ENCODE assay signal across 7 mouse cellular contexts in genomic region chr2:25264851-25265250, GRCm38 (mm10). TPM values are rescaled to one million over a fixed set of nuclear protein-coding genes. Genes with fewer than 3 reads are reported as not detected.
DNase-seq lines count a peak whose midpoint lies in the region; ATAC-seq and TF ChIP-seq lines count a peak whose summit lies in the region.

No protein-coding gene starts in this region.

- in situ Hi-C loops in Patski (cut with MboI; ENCODE audit: low pct_unique_long_range_greater_than_20kb), result no loop called here

- POLR2A ChIA-PET in Patski (lab: Charles Lee), result interaction anchor here (0.6 to 4.3 kb wide), 5 partner anchors 7 to 290 kb away, joined by 4 to 34 read pairs (median 8); partner anchors contain the start of genes Anapc2, Ssna1, Tmem203 and Tubb4b

- H3K4me2 ChIP-seq in hindbrain, embryonic 13.5 days, result peak overlapping the region; percentile 99
- H3K4me2 ChIP-seq in liver, embryonic 15.5 days, result peak overlapping the region; percentile 100

- no peaks in the 10 kb centered on the region for H3K9me3 ChIP-seq in ES-Bruce4 (replicated peaks; ENCODE audit: control insufficient read depth, insufficient read depth, low read length, poor library complexity, severe bottlenecking)
- H3K9me3 ChIP-seq in hindbrain, embryonic 13.5 days, result no peaks in the 10 kb centered on the region
- H3K9me3 ChIP-seq in liver, embryonic 15.5 days (replicated peaks), result no peaks in the 10 kb centered on the region

- DNase-seq in Patski (ENCODE audit: low read depth, low spot score), result peak; percentile 91
- DNase-seq in urinary bladder, adult 2 months (ENCODE audit: low spot score), result no peak
- DNase-seq in thymus, postnatal 25 days, result no peak

- 0 out of 2 replicates have a peak, but pooled peaks cover 4% of the 10 kb centered on the region for H3K36me3 ChIP-seq in ES-Bruce4 (ENCODE audit: control insufficient read depth, insufficient read depth, low read length, poor library complexity, severe bottlenecking)
- H3K36me3 ChIP-seq in hindbrain, embryonic 13.5 days, result peaks cover 20% of the 10 kb centered on the region
- H3K36me3 ChIP-seq in liver, embryonic 15.5 days (replicated peaks), result peaks cover 23% of the 10 kb centered on the region

- H3K9ac ChIP-seq in ES-Bruce4 (ENCODE audit: low read depth, poor library complexity, severe bottlenecking), result no peak overlapping the region
- peak overlapping the region; percentile 85 for H3K9ac ChIP-seq in hindbrain, embryonic 13.5 days
- no peak overlapping the region for H3K9ac ChIP-seq in liver, embryonic 15.5 days

- H3K27me3 ChIP-seq in ES-Bruce4 (ENCODE audit: control insufficient read depth, insufficient read depth, low read length, poor library complexity, severe bottlenecking), result no peaks in the 10 kb centered on the region
- H3K27me3 ChIP-seq in Patski, result no peaks in the 10 kb centered on the region
- H3K27me3 ChIP-seq in hindbrain, embryonic 13.5 days, result peaks cover 18% of the 10 kb centered on the region
- H3K27me3 ChIP-seq in liver, embryonic 15.5 days, result 0 out of 2 replicates have a peak, but pooled peaks cover 3% of the 10 kb centered on the region

- TF ChIP-seq CTCF in ES-Bruce4 (IDR thresholded peaks at IDR 0.05; ENCODE audit: low read depth, low read length) (no peak), Patski (IDR thresholded peaks at IDR 0.05) (no peak)

- no peak for TF ChIP-seq POLR2A in ES-Bruce4 (IDR thresholded peaks at IDR 0.05; ENCODE audit: insufficient read depth, low read length)

- CTCF ChIA-PET in Patski (lab: Charles Lee), result interaction anchor here (1.4 to 1.7 kb wide), 2 partner anchors 36 to 38 kb away, joined by 3 to 5 read pairs; no protein-coding TSS in a partner anchor

- peaks cover 5% of the 10 kb centered on the region for H3K4me1 ChIP-seq in ES-Bruce4 (ENCODE audit: control insufficient read depth, insufficient read depth, low read length)
- H3K4me1 ChIP-seq in hindbrain, embryonic 13.5 days (replicated peaks), result peaks cover 60% of the 10 kb centered on the region
- H3K4me1 ChIP-seq in liver, embryonic 15.5 days (replicated peaks), result peaks cover 71% of the 10 kb centered on the region

- TF ChIP-seq EP300 in ES-Bruce4 (IDR thresholded peaks at IDR 0.05; ENCODE audit: insufficient read depth, low read depth, low read length), result 0 out of 2 replicates have a peak, but pooled peaks have one; percentile 18

- no peak overlapping the region for H3K27ac ChIP-seq in ES-Bruce4 (ENCODE audit: insufficient read depth, low read length)
- no peak overlapping the region for H3K27ac ChIP-seq in hindbrain, embryonic 13.5 days
- H3K27ac ChIP-seq in liver, embryonic 15.5 days (replicated peaks), result no peak overlapping the region

- peak; percentile 24 for ATAC-seq in Patski
- no peak for ATAC-seq in hindbrain, embryonic 13.5 days (ENCODE audit: low FRiP score)
- no peak for ATAC-seq in liver, embryonic 15.5 days (ENCODE audit: insufficient read depth)
- no peak for ATAC-seq in granulocyte monocyte progenitor cell, adult 5-6 weeks (replicated peaks; ENCODE audit: poor library complexity, severe bottlenecking)

- H3K4me3 ChIP-seq in ES-Bruce4 (ENCODE audit: low read depth, low read length), result no peak overlapping the region
- H3K4me3 ChIP-seq in hindbrain, embryonic 13.5 days, result peak overlapping the region; percentile 79
- H3K4me3 ChIP-seq in liver, embryonic 15.5 days (replicated peaks), result no peak overlapping the region

- 67% methylated on average over 3 of the region's 3 CpGs for WGBS in hindbrain, embryonic 13.5 days
- WGBS in liver, embryonic 15.5 days (ENCODE audit: insufficient replicate concordance), result 64% methylated on average over 3 of the region's 3 CpGs

RNA-seq across cellular contexts. Expression of gene Tprn, which starts 2.4 kb away (rescaled TPM):
- 12.3 and 16.9 TPM in 2 replicates for polyA plus RNA-seq in ES-Bruce4 (2011; ENCODE audit: insufficient read depth, insufficient read length, low read depth, missing spikeins)
- polyA plus RNA-seq in Patski (2021), result 110 TPM
- polyA plus RNA-seq in hindbrain, embryonic 13.5 days (2015; fragmentation: Nextera tagmentation; extraction: Ambion mirVana), result 16.2 and 17.6 TPM in 2 replicates
- 3.9 and 5.4 TPM in 2 replicates for polyA plus RNA-seq in liver, embryonic 15.5 days (2015; fragmentation: Nextera tagmentation; extraction: Ambion mirVana)
- polyA plus RNA-seq in urinary bladder, adult 2 months (2012; rRNA removed), result 8.0 and 13.6 TPM in 2 replicates
- 15.0 and 17.2 TPM in 2 replicates for total RNA-seq in granulocyte monocyte progenitor cell, adult 5-6 weeks (2014; fragmentation: Nextera tagmentation)
- 7.1 and 8.7 TPM in 2 replicates for total RNA-seq in granulocyte monocyte progenitor cell, adult 5-6 weeks (2017)

RNA-seq across cellular contexts. Expression of gene Ssna1, which starts 7.4 kb away (rescaled TPM):
- polyA plus RNA-seq in ES-Bruce4 (2011; ENCODE audit: insufficient read depth, insufficient read length, low read depth, missing spikeins), result 47.4 and 49.1 TPM in 2 replicates
- 75.4 TPM for polyA plus RNA-seq in Patski (2021)
- 189 and 199 TPM in 2 replicates for polyA plus RNA-seq in hindbrain, embryonic 13.5 days (2015; fragmentation: Nextera tagmentation; extraction: Ambion mirVana)
- polyA plus RNA-seq in liver, embryonic 15.5 days (2015; fragmentation: Nextera tagmentation; extraction: Ambion mirVana), result 116 and 124 TPM in 2 replicates
- 58.8 and 84.8 TPM in 2 replicates for polyA plus RNA-seq in urinary bladder, adult 2 months (2012; rRNA removed)
- total RNA-seq in granulocyte monocyte progenitor cell, adult 5-6 weeks (2014; fragmentation: Nextera tagmentation), result 120 TPM in 2 replicates
- total RNA-seq in granulocyte monocyte progenitor cell, adult 5-6 weeks (2017), result 52.7 and 84.1 TPM in 2 replicates

RNA-seq across cellular contexts. Expression of gene Anapc2, which starts 7.4 kb away (rescaled TPM):
- 72.4 and 76.0 TPM in 2 replicates for polyA plus RNA-seq in ES-Bruce4 (2011; ENCODE audit: insufficient read depth, insufficient read length, low read depth, missing spikeins)
- 99.7 TPM for polyA plus RNA-seq in Patski (2021)
- 143 TPM in 2 replicates for polyA plus RNA-seq in hindbrain, embryonic 13.5 days (2015; fragmentation: Nextera tagmentation; extraction: Ambion mirVana)
- 41.7 and 45.0 TPM in 2 replicates for polyA plus RNA-seq in liver, embryonic 15.5 days (2015; fragmentation: Nextera tagmentation; extraction: Ambion mirVana)
- polyA plus RNA-seq in urinary bladder, adult 2 months (2012; rRNA removed), result 84.5 and 88.3 TPM in 2 replicates
- total RNA-seq in granulocyte monocyte progenitor cell, adult 5-6 weeks (2014; fragmentation: Nextera tagmentation), result 34.7 and 46.0 TPM in 2 replicates
- 17.8 and 35.7 TPM in 2 replicates for total RNA-seq in granulocyte monocyte progenitor cell, adult 5-6 weeks (2017)

RNA-seq across cellular contexts. Expression of gene Tmem203, which starts 9.6 kb away (rescaled TPM):
- 7.6 and 7.7 TPM in 2 replicates for polyA plus RNA-seq in ES-Bruce4 (2011; ENCODE audit: insufficient read depth, insufficient read length, low read depth, missing spikeins)
- polyA plus RNA-seq in Patski (2021), result 26.3 TPM
- 18.6 and 20.9 TPM in 2 replicates for polyA plus RNA-seq in hindbrain, embryonic 13.5 days (2015; fragmentation: Nextera tagmentation; extraction: Ambion mirVana)
- polyA plus RNA-seq in liver, embryonic 15.5 days (2015; fragmentation: Nextera tagmentation; extraction: Ambion mirVana), result 11.9 and 12.5 TPM in 2 replicates
- polyA plus RNA-seq in urinary bladder, adult 2 months (2012; rRNA removed), result 30.7 and 34.2 TPM in 2 replicates
- total RNA-seq in granulocyte monocyte progenitor cell, adult 5-6 weeks (2014; fragmentation: Nextera tagmentation), result 6.7 and 17.4 TPM in 2 replicates
- 6.1 and 11.2 TPM in 2 replicates for total RNA-seq in granulocyte monocyte progenitor cell, adult 5-6 weeks (2017)

RNA-seq across cellular contexts. Expression of gene AL732309.1, which starts 18.2 kb away (rescaled TPM):
- not detected in 2 replicates for polyA plus RNA-seq in ES-Bruce4 (2011; ENCODE audit: insufficient read depth, insufficient read length, low read depth, missing spikeins)
- polyA plus RNA-seq in Patski (2021), result 5.0 TPM
- 5.1 and 6.2 TPM in 2 replicates for polyA plus RNA-seq in hindbrain, embryonic 13.5 days (2015; fragmentation: Nextera tagmentation; extraction: Ambion mirVana)
- polyA plus RNA-seq in liver, embryonic 15.5 days (2015; fragmentation: Nextera tagmentation; extraction: Ambion mirVana), result 1.7 and 1.9 TPM in 2 replicates
- polyA plus RNA-seq in urinary bladder, adult 2 months (2012; rRNA removed), result 21.0 and 23.8 TPM in 2 replicates
- total RNA-seq in granulocyte monocyte progenitor cell, adult 5-6 weeks (2014; fragmentation: Nextera tagmentation), result 5.2 and 16.1 TPM in 2 replicates
- 5.6 and 7.4 TPM in 2 replicates for total RNA-seq in granulocyte monocyte progenitor cell, adult 5-6 weeks (2017)
